Mouse (Mus musculus) stomach, postnatal 0 days (tissue): ENCODE results near the gene Scaf4.

Source experiments
- CTCF ChIP-seq: IDR thresholded peaks from 2 replicates; pipeline ENCODE4 v1.5.1; 2016; ENCODE audit warnings: antibody characterized with exemption, low read depth, mild to moderate bottlenecking, moderate library complexity
- EP300 ChIP-seq: optimal IDR thresholded peaks from 2 replicates; pipeline ENCODE3; 2016; ENCODE audit warnings: antibody characterized with exemption

DNA sequence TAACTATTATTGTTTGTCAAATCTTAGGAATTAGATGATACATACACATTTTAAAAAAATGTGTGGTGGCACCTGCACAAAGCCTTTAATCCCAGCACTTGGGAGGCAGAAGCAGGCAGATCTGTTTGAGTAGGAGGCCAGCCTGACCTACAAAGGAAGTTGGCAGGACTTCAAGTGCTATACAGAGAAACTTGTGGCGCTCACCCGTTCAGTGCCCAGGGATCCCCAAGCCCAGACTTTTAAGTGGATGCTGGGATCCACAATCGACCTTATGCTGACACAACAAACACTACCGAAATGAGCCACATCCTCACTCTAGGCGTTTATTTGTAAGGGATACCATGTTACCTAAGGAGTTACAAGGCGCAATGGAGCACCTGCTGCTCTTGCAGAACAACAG is 8.8 kb downstream of the Scaf4 start:
- no peak for TF ChIP-seq CTCF
- TF ChIP-seq EP300: no peak
